Mouse (Mus musculus) ovary, adult 2 months (tissue): ENCODE measurements around the gene Lgi2. TPM values are rescaled to one million over a fixed set of nuclear protein-coding genes. Genes with fewer than 3 reads are reported as not detected.

Experiments used
- polyA plus RNA-seq: library from polyadenylated mRNA; depleted of rRNA; stranded (reverse); fragments of >200 nt; gene quantifications from 2 replicates; pipeline ENCODE4 v1.2.3, GENCODE M21; 2012; rRNA removed

Gene Lgi2
- 5.1 and 6.0 TPM in 2 replicates for polyA plus RNA-seq

GRCm38 (mm10) chr5:52565813-52566531 is at the start of gene Lgi2:
Gene Lgi2, minus strand, starts transcription at chr5:52566462.

Other genes with a start within 250 kb of the Lgi2 start
- 93.9 and 104 TPM in 2 replicates for gene Sod3, start 202.7 kb downstream of the Lgi2 start, polyA plus RNA-seq
- gene Ccdc149, start 94.9 kb downstream of the Lgi2 start, polyA plus RNA-seq, result 3.3 and 4.1 TPM in 2 replicates
- 2.7 and 3.0 TPM in 2 replicates for gene Sepsecs, start 103.2 kb upstream of the Lgi2 start, polyA plus RNA-seq
- 17.8 and 27.6 TPM in 2 replicates for gene Pi4k2b, start 175.1 kb upstream of the Lgi2 start, polyA plus RNA-seq
- gene Zcchc4, start 208.9 kb upstream of the Lgi2 start, polyA plus RNA-seq, result 4.9 and 5.9 TPM in 2 replicates